Mouse (Mus musculus) layer of hippocampus, postnatal 36 days (tissue): ENCODE results near the gene Klhl7. TPM values are rescaled to one million over a fixed set of nuclear protein-coding genes. Genes with fewer than 3 reads are reported as not detected.

Source experiments
- DNase-seq, 2 experiments: peaks; one replicate each; pipeline ENCODE4 v3.0.0; 2022
- total RNA-seq, 2 experiments: library from RNA; stranded (reverse); gene quantifications; 2 replicates each; pipeline ENCODE4 v1.2.3; 2021

Klhl7 gene
- total RNA-seq = 100 to 1,000 TPM in 1 of 2 experiments, 10 to 100 TPM in 1; 98.6 to 104 TPM

DNA sequence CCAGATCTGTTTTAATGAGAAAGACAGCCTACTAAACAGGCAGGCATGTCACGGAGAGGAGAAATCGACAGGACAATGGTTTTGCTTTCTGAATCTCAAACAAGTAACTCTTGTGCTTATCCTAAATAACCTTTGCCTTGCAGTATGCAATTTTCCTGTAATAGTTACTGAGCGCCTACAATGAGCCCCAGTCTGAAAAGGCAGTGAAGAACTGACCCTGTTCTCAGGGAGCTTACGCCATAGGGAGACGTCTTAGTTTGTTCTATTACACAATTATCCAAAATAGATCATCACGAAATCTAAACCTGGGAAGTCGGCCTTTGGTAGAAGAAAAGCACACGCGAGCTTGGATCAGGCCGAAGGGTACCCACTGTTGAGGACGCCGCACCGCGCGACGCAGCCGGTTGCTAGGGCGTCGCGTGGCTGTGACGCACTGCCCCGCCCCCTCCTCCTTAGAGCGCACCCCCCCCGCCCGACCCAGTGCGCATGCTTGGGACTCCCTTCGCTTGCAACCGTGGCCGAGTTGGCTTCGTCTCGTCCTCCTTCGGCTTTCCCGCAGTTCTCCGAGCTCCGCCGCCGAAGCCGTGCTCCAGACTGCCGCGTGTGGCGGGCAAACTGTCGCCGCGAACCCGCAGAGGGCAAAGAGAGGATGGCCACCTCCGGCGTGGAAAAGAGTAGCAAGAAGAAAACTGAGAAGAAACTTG, at the start of gene Klhl7:
TSS of gene Klhl7 (plus strand) at position 500 of the 704 bp plus-strand sequence.
- peak; percentile 86 to 87 for DNase-seq

DNA sequence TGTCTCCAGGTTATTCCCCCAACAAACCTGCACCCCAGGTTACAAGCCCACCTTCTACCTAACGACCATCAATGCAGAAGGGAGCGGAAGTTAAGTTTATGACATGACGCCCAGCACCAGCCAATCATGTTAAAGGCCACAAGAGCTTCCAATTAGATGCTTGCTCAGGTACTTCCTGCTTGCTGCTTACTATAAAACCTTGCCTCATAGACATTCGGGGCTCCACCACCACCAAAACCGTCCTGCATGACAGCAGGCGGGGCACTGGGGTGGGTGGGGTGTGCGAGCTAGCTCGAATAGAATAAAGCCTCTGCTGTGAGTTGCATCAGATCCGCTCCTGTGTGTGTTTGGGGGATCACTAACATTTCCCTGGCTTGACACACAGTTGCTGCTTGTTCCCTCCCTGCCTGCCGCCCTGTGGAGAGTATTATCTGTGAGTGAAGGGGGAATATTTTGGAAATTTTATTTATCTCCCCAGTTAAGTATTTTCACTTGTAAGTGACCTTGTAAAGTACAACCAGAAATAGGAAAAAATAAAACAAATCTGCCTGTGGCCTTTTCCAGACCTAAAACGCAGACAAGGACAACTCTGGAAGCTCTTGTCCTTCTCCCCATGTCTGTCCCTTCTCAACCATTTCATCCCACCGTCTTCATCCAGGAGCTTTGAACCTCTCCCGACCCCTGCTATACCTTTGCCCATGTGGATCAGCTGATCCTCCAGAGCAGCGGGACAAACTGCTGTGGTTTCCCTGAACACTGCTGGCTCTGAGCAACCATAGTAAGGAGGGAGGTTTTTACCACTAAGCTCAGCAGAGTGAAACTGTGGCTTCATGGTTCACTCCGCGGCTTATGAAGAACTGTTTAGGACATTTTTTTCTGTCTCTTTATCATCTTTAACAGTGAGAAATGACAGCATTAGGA, 48.4 kb upstream of the Klhl7 start:
- no peak for DNase-seq

DNA sequence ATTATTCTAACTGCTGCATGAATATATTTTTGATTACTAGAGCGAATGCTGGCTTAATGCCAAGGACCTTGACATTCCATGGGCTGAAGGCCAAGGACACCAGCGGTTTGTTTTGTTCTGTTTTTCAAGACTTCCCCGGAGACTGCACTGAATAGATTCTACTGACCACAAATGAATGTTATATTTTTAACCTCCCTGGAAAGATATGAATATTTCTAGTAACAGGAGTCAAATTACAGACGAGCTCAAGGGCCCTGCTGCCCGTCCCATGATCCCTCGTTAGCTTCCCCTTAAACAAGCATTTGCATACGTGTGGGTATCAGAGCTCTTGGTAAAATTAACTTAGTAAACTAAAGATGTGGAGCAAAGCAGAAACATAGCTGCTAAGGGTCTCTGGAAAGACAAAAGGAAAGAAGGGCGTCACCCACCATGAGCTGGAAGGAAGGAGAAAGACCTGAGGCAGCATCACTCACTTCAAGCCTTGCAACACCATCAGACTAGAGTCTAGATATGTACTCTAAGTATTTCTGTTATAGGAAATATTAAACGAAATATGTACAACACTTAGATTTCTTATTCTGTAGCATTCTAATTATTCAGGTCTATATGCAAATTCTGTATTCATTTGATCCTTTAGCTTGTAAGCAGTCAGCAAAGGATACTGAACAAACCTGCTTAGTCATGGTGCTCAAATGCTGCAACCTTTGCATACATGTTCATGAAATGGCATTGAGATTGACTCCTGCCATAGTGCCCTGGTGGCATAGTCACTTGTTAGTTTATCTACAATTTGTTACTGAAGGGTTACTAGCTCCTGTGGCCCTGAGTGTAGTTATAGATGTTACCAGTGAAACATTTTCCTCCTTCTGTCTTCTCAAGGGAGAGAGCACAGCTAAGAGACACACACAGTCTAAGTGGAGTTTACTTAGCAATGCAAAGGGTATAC, 46.9 kb upstream of the Klhl7 start:
- no peak for DNase-seq

DNA sequence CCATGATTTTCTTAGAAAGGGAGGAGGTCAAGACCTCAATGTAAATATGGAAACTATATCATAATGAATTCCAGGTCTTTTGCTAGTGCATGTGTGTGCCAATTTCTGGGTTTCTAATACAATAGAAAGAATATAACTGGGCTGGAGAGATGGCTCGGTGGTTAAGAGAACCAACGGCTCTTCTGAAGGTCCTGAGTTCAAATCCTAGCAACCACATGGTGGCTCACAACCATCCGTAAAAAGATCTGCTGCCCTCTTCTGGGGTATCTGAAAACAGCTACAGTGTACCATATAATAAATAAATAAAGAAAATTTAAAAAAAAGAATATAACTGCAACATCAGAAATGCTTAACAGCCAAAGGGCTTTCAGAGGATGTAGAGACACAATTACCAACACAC, 46.0 kb upstream of the Klhl7 start:
- no peak for DNase-seq

DNA sequence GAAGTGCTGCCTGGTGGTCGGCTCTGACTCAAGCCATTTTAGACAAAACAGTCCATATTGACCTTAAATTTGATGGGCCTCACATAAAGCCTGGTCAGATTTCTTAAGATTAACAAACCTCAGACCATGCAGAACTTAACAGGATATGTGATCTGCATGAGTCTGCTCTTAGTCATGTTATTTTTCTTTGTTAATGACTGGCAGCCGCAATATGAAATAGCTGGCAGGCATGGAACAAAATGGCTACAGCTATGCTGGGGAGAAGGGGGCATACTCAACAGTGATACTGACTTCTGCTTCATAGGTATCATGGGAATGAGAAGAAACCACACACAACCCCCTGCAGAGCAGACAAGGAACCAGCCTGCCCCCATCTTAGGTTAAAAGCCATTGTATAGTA, 43.5 kb upstream of the Klhl7 start:
- DNase-seq = no peak

DNA sequence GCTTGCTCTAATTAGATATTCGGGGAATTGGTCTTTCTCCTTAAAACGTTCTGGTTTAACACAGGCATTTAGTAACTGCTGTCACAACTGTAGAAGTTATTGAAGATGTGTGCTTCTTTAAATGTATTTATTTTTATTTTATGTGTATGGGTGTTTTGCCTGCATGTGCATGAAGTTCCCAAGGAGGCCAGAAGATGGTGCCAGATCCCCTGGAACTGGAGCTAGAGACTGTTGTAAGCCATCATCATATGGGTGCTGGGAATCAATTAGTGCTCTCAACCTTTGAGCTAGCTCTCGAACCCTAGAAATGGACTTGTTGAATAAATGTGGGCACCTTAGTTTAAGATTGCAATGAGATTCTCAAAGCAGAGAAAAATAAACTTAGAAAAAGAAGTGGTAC, 42.8 kb upstream of the Klhl7 start:
- no peak for DNase-seq

DNA sequence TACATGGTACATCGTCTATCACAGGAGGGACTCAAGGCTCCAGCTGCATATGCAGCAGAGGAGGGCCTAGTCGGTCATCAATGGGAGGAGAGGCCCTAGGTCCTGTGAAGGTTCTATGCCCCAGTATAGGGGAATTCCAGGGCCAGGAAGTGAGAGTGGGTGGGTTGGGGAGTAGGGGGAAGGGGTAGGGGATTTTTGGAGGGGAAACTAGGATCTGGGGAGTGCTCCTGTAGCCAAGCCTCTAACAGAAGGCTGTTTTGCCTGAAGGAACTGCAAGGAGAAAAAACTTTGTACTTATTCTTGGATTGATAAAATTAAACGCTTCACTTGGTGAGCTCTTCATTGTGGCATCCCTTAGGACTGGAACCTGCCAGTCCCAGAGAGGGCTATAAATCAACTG, 39.5 kb upstream of the Klhl7 start:
- DNase-seq = no peak

DNA sequence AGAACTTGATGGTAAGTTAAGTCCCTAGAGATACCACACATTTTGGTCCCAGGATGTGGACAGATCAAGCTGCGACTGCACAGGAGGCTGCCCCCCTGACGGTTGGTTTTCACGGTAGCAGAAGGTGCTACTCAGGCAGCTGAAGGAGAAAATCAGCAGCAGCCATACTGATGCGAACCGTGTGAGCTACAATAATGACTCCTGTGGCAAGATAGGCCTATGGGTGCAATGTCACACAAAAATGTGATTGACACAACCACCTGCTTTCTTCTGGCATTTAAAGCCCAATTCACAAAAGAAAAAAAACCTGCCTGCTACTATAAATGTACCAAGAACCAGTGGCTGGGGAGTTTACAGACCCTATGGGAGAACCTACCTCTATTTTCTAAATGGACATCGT, 37.4 kb upstream of the Klhl7 start:
- DNase-seq = no peak

DNA sequence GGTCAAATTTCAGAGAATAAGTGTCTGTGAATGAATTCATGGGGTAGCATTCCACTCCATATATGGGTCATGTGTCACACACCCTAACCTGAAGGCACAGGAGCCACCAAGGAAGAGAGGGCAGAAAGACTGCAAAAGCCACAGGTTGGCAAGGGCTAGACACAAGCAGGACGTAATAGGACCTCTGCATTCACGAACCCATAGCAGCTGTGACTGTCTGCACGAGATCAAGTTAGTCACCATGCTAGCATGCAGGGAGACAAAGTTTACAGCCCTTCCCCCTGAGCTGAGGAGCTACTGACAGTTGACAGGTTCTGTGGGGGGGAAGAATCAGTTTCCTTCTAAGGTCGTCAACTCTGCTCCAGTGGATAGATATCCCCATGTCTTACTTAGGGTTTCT, 36.9 kb upstream of the Klhl7 start:
- no peak for DNase-seq

DNA sequence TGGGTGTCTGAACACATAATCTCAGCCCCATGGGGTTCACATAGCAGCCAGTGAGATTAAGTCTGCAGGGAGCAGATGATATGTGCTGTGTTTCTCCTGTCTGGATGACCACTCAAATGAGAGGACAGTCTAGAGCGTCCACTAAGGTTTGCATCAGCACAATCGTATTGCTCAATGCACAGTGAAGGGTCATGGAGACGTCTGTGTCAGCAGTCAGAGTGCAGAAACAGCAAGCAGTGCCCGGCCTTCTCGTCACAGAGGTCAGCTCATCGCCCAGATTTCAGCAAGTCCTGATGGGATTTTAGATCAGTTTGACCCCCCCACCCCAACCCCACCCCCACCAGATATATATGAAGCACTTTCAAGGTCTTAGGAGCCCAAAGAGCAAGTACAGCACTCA, 31.4 kb upstream of the Klhl7 start:
- no peak for DNase-seq

DNA sequence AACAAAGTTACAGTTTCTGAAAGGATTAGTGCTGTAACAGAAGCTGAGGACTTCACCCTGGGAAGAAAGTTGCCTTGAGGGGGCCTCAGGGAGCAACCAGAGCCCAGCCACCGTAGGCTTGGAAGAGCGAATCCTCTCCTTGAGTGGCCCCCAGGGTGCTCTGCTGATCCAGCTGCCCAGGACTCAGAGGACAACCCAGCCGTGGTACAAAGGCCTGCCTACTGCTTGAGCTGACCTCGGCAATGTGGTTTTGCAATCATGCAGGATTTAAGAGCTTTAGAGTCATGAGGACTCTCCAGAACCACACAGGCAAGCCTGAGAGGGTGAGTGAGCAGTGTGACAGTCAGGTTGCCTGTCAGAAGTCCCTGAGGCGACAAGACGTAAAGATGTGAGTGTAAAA, 28.4 kb upstream of the Klhl7 start:
- no peak for DNase-seq

DNA sequence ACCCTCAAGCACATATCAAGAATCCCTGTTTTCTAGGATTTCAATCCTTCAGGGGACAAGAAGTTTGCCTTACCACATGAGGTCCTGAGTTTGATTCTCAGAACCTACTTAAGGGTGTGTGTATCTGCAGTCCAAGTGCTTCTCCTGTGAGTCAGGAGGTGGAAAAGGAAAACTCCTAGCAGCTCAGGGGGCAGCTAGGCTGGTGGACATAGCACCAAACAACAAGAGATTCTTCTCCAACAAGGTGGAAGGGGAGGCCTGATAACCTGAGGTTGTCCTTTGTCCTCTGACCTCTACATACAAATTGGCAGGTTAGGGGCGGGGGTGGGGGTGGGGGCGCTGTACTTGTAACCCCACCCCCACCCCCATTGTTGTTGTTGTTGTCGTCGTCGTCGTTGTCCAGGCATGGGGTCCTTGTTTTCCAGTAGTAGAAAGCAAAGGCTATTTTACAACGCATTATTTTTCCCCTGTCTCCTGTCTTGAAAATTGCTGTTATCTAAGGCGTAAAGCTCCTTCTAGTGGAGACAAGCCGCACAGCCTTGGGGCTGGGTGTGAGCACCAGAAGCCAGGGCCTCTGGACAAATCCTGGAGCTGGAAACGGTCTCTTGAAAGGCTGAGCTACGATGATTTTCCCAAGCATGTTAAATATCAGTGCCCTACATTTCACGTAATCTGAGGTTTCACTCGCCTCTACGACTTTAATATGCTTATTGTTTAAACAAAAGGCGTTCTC, 23.3 kb upstream of the Klhl7 start:
- DNase-seq = peak; percentile 64 to 65

DNA sequence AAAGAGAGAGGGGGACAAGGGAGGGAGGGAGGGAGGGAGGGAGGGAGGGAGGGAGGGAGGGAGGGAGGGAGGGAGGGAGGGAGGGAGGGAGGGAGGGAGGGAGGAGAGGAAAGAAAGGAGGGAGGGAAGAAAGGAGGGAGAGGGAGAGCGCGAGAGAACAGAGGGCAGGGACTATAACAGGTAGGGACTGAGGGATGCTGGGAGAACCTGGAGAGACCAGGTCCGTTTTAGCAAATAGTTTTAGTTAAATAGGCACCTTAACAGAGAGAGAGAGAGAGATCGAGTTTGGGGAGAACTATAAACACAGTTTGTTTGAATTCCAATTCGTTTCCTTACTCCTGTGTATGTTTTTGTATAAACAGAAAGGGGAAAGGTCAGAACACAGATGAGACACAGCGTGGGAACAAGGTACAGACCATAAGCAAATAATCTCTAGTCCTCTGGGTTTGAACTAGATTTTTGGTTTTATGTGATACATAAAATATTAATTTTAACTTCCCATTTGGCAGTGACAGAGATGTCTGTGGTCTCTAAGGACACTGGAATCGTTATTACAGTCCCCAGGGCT, 22.6 kb upstream of the Klhl7 start:
- DNase-seq = no peak

DNA sequence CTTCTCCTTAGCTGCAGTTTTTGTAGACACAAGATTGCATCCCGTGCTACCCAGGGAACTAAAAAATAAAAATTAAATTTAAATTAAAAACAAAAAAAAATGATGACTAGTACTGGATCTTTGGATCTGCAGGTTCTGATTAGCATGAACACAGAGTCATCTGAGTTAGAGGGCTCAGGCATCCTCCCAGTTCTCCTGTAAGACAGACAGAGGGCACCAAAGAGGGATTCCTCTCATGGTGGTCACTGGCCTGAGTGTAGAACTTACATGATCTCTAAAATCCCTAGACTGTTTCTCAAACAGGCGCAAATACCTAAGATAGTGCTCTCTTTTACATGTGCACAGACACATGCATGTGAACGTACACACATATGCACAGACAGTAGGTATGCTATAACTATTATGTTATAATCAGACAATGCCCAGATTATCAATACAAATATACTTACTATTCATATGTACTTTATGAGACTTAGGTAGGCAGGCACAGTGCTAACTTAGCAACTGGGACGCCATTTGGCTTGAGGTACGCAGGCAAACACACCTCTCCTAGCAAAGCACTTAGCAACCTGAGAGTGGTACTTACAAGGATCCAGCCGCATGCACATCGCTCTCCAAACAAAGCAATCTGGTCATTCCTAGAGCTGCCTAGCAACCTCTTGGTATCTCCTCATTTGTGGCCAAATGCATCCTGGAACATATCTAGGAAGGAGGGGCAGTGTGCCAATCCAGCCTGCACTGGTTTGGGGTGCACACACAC, 21.8 kb upstream of the Klhl7 start:
- no peak for DNase-seq

DNA sequence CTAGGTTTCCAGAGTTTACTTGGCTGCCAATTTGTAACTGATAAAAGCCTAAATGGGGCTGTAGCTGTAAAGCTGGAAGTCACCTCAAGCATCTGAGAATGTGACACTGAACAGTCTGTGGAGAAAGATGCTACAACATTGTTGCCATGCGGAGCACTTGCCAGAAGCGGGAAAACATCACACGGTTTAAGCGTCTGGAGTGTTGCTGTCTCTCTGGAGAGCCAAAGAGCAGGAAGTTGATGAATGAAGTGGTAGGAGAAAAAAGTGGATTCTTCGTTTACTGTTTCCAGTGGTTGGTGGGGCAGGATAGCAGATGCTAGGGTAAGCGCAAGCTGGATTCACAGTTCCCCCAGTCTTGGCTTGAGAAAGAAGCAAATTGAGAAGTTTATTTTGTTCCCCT, 19.6 kb upstream of the Klhl7 start:
- no peak for DNase-seq

DNA sequence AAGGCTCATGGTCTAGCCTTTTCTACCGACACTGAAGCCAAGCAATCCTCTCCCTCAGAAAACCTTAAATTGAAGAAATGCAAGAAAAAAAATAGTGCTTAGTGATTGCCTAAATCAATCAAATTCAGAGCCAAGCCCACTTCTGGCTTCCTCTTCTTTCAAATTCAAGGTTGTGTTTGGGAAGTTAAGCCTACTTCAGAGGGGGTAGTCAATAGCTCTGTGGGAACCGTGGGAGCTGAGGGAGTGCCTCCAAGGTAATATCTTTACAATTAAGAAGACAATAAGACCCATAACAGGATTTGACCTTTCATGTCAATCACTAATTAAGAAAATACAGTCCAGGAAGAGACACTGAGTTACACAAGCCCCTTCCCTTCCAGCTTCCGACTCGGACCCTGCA, 15.6 kb upstream of the Klhl7 start:
- no peak for DNase-seq

DNA sequence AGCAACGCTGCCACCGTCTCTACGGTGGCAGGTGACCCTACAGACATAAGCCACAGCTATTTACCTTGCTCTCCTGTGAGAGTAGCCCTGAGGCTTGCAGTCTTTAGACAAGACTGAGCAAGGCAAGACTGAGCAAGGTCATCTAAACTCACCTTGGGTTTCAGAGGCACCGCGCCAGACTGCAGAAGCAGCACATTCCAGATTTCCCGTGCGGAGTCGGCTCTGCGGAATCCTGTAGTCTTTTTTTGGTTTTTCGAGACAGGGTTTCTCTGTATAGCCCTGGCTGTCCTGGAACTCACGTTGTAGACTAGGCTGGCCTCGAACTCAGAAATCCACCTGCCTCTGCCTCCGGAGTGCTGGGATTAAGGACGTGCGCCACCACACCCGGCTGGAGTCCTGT, 14.2 kb upstream of the Klhl7 start:
- DNase-seq = no peak

DNA sequence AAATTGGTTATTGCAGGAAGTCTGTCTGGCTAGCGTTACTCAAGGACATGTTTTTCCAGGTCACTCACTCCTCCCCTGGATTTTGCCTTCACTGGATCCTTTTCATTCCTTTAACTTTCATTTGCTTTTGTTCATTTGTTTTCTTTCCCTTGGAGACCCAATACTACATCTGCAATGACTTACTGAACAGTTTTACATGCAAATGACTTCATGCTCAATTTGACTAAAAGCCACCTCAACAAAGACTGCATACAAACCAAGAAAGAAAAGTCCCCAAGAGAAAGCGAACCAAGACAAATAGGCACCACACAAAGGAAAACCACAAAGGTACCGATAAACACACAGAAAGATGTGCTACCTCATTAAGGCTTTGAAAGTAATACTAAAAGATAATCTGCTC, 13.5 kb upstream of the Klhl7 start:
- no peak for DNase-seq

DNA sequence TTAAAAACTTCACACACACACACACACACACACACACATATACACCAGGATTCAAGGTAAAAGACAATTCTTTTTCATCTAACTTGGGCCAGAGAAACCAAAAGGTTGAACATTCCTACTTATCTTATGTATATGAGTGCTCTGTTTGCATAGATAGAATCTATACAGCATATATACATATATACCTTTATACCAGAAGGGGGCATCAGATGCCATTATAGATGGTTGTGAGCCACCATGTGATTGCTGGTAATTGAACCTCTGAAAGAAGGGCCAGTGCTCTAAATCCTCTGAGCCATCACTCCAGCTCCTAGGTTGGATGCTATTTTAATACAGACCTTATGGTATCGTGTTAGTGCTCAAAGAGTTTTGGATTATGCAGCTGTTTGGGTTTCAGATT, 12.0 kb upstream of the Klhl7 start:
- DNase-seq = no peak

DNA sequence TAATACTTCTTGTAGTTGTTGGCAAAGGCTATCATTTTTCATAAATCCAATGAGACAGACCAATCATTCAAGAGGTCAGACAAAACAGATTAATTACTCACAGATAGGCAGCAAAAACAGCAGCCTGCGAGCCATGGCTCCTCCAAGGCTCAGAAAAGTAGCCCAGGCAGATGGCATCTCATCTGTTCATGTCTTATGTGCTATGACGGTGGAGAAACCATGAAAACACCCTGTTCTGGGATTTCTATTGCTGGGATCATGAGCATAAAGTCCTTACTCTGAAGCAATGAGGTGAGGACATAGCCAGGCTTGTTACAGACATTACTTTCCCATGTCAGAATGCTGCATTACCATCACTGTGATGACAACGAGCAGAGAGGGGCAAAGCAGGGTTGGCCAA, 7.9 kb upstream of the Klhl7 start:
- no peak for DNase-seq

DNA sequence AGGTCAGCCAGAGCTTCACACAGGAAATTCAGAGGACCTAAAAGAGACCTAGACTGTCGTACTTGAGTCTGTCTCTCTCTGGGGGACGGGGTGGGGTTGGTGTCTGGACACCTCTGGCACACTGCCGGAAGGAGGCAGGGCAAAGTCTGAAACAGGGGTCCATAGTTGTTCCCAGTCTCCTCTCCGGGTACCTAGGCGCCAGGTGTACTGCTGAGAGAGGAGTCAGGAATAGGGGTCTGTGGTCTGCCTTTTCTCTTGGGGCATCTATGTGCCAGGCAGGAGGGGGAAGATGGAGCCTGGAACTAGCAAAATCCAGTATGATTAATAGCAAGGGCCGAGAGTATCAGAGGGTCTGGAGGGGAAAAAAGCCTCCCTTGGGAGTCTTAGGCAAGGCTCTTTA, 5.0 kb upstream of the Klhl7 start:
- no peak for DNase-seq
